Mouse (Mus musculus): ENCODE measurements around the gene Ndufs3. TPM values are rescaled to one million over a fixed set of nuclear protein-coding genes. Genes with fewer than 3 reads are reported as not detected.

Gene Ndufs3
- polyA plus RNA-seq (2016; fragmentation: Nextera tagmentation; extraction: Ambion mirVana): 195 and 205 TPM in 2 replicates

DNA sequence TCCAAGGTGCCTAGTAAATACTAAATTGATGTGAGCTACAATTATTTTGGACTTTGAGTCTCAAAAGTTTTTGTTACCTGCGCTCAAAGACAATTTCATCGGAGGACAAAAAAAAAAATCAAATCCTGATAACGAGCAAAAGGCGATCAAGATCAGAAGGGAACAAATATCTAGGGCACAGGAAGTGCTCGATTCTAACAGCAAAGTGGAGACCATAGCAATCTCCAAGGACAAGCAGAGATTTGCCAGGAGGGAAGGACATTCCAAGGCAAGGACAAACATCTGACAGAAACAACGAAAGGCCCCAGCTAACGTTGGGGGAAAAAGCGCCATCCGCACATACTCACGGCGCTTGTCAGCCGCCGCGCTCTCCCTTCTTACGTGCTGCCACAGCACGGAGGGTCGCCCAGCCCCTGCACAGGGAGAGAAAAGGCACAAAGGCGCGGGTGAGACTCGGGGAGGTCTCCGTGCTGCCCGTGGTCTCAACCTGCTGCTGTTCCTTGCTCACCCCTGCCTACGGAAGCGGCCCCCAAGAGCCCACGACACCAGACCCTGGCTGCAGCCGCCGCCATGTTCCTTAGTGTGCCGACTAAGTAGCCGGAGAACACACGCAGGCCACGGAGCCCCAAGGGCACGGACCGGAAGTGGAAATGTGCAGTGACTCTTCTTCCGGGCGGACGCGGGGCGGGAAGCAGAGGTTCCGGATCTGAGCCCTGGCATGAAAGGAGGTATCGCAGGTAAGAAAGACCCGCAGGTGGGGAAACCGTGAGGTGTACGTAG, at the start of gene Ndufs3, which contains the start of gene Kbtbd4:
Gene Ndufs3 (minus strand): TSS at position 752 of the 780 bp plus-strand sequence.
Gene Kbtbd4 (plus strand): TSS at position 665 of the 780 bp plus-strand sequence.
- ATAC-seq (ENCODE audit: low FRiP score, low read depth): peak; percentile 93
- WGBS: under 1% methylated on average over 43 of the region's 43 CpGs

DNA sequence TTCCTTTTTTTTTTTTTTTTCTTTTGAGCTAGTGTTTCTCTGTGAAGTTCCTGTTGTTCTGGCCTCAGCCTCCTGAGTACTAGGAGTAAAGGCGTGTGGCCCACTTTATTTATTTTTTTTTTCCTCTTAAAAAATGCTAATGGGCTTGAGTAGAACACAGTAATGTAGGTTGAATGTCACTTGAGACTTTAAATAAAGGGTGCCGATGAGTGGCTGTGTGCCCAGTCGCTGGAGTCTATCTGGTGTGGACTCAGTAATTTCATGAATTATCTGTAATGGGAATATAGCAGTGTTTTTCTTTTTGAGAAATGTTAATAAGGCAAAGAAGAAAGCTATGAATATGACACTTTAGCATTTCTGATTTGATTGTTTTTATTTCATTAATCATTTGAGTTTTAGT, 48.8 kb upstream of the Ndufs3 start:
- WGBS: 71% methylated on average over 3 of the region's 3 CpGs
- Histone ChIP-seq H3K4me2 (replicated peaks) (no peak overlapping the region), H3K4me1 (peaks cover 6% of the 10 kb centered on the region), H3K36me3 (no peaks in the 10 kb centered on the region), H3K9ac (no peak overlapping the region), H3K27me3 (replicated peaks) (no peaks in the 10 kb centered on the region), H3K4me3 (no peak overlapping the region), H3K27ac (no peak overlapping the region), H3K9me3 (no peaks in the 10 kb centered on the region)
- no peak for ATAC-seq (ENCODE audit: low FRiP score, low read depth)

More for the DNA sequence above, at the start of gene Ndufs3, which contains the start of gene Kbtbd4:
- peak within 1 kb of the TSS; percentile 54; the same call in 1 of the 2 replicates for H3K27ac ChIP-seq
- H3K4me3 ChIP-seq: peak within 1 kb of the TSS; percentile 74
- peaks cover 20% of the 10 kb centered on the region for H3K4me1 ChIP-seq
- peak within 1 kb of the TSS; percentile 59 for H3K4me2 ChIP-seq (replicated peaks)
- H3K9ac ChIP-seq: peak within 1 kb of the TSS; percentile 77
- H3K9me3 ChIP-seq: no peaks in the 10 kb centered on the region
- no peaks in the 10 kb centered on the region for H3K27me3 ChIP-seq (replicated peaks)
- peaks cover 43% of the 10 kb centered on the region for H3K36me3 ChIP-seq

DNA sequence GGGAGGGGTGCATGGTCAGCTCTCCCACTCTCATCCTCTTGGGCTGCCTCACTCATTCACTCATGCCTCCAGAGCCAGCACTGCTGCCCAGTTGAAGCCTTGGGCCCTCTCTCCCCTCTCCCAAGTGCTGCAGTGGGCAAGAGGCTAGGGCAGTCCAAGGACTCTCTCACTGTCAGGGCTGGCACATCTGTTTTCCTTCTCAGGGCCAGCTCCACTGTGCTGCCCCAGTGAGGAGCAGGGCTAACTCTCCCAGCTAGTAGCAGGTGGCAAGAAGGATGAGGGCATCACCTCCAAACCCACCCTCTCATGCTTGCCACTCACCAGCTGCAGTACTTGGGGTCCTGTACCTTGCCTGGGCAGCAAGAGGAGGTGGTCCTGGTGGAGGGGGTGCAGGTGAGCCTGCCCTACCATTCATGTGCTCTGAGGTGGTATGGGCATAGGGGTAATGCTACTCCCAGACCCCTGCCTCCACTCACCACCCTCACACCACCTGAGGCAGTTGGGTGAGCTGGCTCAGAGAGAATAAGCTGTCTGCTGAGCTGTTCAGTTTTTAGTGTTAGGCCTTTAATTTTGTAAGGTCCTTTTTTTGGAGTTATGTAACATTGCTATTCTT, 46.1 kb upstream of the Ndufs3 start:
- Histone ChIP-seq H3K4me1 (peaks cover 6% of the 10 kb centered on the region), H3K4me2 (replicated peaks) (no peak overlapping the region), H3K27ac (no peak overlapping the region), H3K9me3 (no peaks in the 10 kb centered on the region), H3K9ac (no peak overlapping the region), H3K36me3 (no peaks in the 10 kb centered on the region), H3K27me3 (replicated peaks) (no peaks in the 10 kb centered on the region), H3K4me3 (no peak overlapping the region)
- no peak for ATAC-seq (ENCODE audit: low FRiP score, low read depth)

DNA sequence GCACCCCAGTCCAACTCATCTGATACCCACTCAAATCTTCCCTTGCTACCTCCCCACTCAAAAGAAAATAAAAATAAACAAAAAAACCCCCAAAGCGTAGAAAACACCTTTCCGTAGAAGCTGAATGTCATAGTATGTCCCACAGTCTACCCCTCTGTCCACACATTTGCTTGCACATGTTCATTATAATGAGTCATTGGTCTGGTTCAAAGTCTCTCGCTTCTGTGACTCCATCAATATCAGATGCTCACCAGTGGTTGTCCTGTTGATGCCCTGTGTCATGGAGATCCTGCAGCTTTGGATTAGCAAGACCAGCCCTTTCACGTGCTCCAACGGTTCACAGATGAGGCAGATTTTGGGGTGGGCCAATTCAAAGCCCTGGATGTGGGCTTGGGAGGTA, 45.5 kb upstream of the Ndufs3 start:
- Histone ChIP-seq H3K4me3 (no peak overlapping the region), H3K27ac (no peak overlapping the region), H3K4me2 (replicated peaks) (no peak overlapping the region), H3K36me3 (no peaks in the 10 kb centered on the region), H3K9me3 (no peaks in the 10 kb centered on the region), H3K9ac (no peak overlapping the region), H3K27me3 (replicated peaks) (no peaks in the 10 kb centered on the region), H3K4me1 (peaks cover 6% of the 10 kb centered on the region)
- no peak for ATAC-seq (ENCODE audit: low FRiP score, low read depth)
- WGBS: 92% methylated on average over 5 of the region's 5 CpGs

DNA sequence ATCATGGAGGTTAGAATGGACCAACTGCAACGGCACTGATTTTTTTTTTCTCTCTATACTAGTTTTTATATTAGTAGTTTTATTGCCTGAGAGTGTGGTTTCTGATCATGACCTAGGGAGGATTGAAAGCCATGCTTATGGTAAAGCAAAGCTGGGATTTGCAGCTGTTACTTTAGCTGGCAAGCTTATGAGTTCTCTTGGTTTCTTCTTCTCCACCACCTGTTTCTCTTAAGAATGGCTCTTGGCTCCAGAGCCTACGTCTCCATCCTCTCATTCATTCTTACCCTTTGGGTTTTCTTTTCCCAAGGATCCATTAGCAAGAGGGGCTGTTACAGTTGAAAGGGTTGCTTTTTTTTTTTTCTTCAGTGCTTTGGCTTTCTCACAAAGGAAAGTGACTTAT, 37.1 kb upstream of the Ndufs3 start:
- Histone ChIP-seq H3K9me3 (no peaks in the 10 kb centered on the region), H3K9ac (no peak overlapping the region)
- 45% methylated on average over 2 of the region's 2 CpGs for WGBS

DNA sequence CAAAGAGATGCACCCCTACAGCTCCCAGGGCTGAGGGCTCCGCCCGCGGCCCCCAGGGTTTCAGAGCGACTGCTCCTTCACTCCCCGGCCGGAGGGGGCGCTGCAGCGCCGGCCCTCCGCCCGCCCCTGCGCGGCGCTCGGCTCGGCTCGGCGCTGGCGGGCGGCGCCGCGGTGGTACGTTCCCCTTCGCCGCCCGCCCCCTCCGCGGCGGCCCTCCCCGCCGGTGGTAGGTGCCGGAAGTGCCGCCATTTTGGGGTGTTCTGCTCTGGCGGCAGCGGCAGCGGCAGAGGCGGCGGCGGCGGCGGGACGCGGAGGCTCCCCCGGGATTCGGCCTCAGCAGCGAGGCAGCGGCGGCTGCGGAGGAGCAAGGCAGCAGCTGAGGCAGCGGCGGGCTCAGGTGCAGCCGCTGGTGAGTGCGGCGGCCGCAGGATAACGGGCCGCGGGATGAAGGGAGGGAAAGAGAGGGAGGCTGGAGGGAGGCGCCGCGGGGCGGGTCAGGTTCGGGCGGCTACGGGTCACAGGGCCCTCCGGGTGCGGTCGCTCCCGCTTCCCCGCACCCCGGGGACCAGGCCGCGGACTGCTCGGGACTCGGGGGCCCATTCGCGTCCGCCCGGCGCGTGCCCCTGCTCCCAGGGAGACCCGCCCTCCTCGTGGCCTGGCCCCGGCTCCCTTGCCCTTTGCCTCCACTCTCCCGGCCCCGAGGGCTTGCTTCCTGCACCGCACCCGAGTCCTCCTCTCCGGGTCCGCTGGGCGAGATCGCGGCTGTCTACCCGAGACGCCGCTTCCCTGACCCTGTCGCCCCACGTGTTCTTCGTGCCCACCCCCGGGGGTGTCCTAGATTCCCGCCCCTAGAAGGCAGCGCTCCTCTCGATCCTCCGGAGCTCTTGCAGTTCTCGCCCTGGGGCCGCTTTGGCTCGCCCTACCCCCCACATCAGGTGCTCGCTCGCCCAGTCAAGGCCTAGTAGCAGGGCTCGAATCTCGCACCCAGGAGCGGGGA, 35.9 kb upstream of the Ndufs3 start, which contains the start of gene Celf1:
Gene Celf1 (plus strand): TSS at position 150 of the 997 bp plus-strand sequence.
- ATAC-seq (ENCODE audit: low FRiP score, low read depth): peak; percentile 93
- peak within 1 kb of the TSS; percentile 98 for H3K9ac ChIP-seq
- no peaks in the 10 kb centered on the region for H3K27me3 ChIP-seq (replicated peaks)
- H3K9me3 ChIP-seq: no peaks in the 10 kb centered on the region
- H3K4me2 ChIP-seq (replicated peaks): peak within 1 kb of the TSS; percentile 84
- H3K4me3 ChIP-seq: peak within 1 kb of the TSS; percentile 98
- H3K4me1 ChIP-seq: peaks cover 25% of the 10 kb centered on the region
- no peaks in the 10 kb centered on the region for H3K36me3 ChIP-seq
- H3K27ac ChIP-seq: peak within 1 kb of the TSS; percentile 91
- WGBS: under 1% methylated on average over 107 of the region's 113 CpGs

More for the DNA sequence above, 37.1 kb upstream of the Ndufs3 start:
- ATAC-seq (ENCODE audit: low FRiP score, low read depth): no peak
- Histone ChIP-seq H3K27ac (no peak overlapping the region), H3K4me1 (peaks cover 25% of the 10 kb centered on the region), H3K4me2 (replicated peaks) (peak overlapping the region; percentile 84), H3K36me3 (no peaks in the 10 kb centered on the region), H3K27me3 (replicated peaks) (no peaks in the 10 kb centered on the region), H3K4me3 (peak overlapping the region; percentile 98; the same call in 1 of the 2 replicates)

DNA sequence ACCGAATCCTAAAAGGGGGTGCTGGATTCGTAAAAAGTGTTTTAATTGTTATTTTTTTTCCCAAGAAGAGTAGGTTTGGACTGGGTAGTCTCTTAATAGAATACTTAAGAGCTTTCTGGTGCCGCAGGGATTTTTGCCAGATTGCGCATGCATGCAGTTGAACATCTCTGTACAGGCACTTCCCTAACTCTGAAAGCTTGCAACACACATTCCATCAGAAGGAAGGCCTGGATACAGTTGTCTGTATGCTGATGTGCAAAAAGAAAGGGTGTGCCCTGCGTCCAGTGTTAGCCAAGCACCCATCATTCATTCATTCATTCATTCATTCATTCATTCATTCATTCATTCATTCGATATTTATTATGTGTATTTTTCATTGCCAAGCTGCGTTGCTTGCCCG, 35.1 kb upstream of the Ndufs3 start:
- Histone ChIP-seq H3K27me3 (replicated peaks) (no peaks in the 10 kb centered on the region), H3K9ac (peak overlapping the region; percentile 98), H3K36me3 (no peaks in the 10 kb centered on the region), H3K9me3 (no peaks in the 10 kb centered on the region), H3K4me1 (peaks cover 25% of the 10 kb centered on the region), H3K27ac (peak overlapping the region; percentile 91; the same call in 1 of the 2 replicates), H3K4me2 (replicated peaks) (peak overlapping the region; percentile 84), H3K4me3 (peak overlapping the region; percentile 98)
- 52% methylated on average over 8 of the region's 8 CpGs for WGBS
- ATAC-seq (ENCODE audit: low FRiP score, low read depth): peak; percentile 41

DNA sequence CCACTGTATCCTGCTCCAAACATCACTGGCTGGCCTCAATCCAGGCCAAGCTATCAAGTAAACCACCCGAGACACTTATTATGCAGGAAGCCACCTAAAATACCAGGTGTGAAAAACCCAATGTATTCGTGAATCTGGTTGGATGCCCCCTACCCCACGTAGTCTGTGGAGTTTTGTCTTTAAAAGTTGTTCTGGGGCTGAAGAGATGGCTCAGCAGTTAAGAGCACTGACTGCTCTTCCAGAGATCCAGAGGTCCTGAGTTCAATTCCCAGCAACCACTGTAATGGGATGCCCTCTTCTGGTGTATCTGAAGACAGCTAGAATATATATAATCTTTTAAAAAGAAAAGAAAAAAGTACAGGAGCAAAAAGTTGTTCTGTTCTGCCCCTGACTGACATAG, 33.7 kb upstream of the Ndufs3 start:
- 76% methylated on average over 3 of the region's 3 CpGs for WGBS
- no peak overlapping the region for H3K4me2 ChIP-seq (replicated peaks)
- H3K4me1 ChIP-seq: peaks cover 23% of the 10 kb centered on the region
- no peaks in the 10 kb centered on the region for H3K36me3 ChIP-seq
- H3K9me3 ChIP-seq: no peaks in the 10 kb centered on the region
- ATAC-seq (ENCODE audit: low FRiP score, low read depth): no peak
- no peak overlapping the region for H3K9ac ChIP-seq
- no peak overlapping the region for H3K4me3 ChIP-seq
- no peaks in the 10 kb centered on the region for H3K27me3 ChIP-seq (replicated peaks)
- no peak overlapping the region for H3K27ac ChIP-seq

DNA sequence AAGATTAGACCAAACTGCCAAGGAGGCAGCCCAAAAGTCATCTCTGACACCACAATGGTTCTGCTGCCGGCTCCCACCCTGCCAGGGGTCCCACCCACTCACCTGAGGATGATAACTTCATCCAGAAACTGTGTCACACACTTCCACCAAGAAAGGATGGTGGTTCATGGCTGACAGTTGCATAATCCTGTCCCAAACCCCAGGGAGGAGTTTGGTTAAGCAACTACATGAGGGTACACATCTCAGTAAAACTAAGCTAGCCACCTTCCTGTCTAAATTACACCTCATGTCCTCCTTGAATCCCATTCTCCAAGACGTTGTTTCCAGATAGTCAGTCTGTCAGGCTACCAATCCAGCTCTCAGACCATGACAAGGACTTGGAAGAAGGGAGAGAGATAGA, 27.6 kb upstream of the Ndufs3 start:
- Histone ChIP-seq H3K9me3 (no peaks in the 10 kb centered on the region), H3K36me3 (no peaks in the 10 kb centered on the region), H3K27me3 (replicated peaks) (no peaks in the 10 kb centered on the region), H3K4me2 (replicated peaks) (no peak overlapping the region), H3K27ac (no peak overlapping the region), H3K4me1 (no peaks in the 10 kb centered on the region), H3K4me3 (no peak overlapping the region), H3K9ac (no peak overlapping the region)
- WGBS: 76% methylated on average over 2 of the region's 2 CpGs
- ATAC-seq (ENCODE audit: low FRiP score, low read depth): no peak

DNA sequence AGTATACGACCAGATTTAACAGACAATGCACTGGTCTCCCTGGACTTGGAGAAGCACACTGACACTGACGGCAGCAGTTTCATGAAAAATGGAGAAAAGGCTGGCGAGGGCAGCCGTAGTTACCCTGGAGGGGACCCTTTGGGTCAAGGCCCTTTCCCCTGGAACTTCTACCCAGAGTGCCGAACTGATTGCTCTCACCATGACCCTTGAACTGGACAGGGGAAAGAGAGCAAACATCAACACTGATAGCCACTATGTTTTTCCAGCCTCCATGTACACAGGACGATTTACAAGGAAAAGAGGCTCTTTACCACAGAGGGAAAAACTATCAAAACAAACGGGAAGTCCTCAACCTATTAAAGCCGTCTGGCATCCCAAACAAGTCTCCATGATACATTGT, 27.2 kb upstream of the Ndufs3 start:
- 79% methylated on average over 8 of the region's 8 CpGs for WGBS
- ATAC-seq (ENCODE audit: low FRiP score, low read depth): no peak
- no peaks in the 10 kb centered on the region for H3K9me3 ChIP-seq

DNA sequence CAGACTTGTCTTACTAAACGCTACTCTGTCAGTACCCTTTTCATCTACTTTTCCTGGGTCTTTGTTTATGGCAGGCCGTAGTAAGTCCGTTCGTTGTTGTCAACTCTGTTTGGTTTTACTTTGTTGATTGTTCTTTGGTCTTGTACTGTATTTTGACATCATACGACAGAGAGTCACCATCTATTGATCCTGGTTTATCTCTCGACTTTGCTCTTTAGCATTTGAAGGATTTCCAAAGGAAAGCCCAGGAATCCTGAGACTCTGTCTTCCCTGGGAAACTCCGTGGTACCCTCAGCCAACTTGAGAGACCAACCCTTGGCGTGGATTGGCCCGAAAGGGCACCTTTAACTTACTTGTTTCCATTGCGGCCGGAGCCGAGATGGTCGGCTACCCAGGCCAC, 23.9 kb upstream of the Ndufs3 start:
- Histone ChIP-seq H3K4me2 (replicated peaks) (no peak overlapping the region), H3K36me3 (no peaks in the 10 kb centered on the region), H3K9me3 (no peaks in the 10 kb centered on the region), H3K4me3 (no peak overlapping the region), H3K27me3 (replicated peaks) (no peaks in the 10 kb centered on the region), H3K27ac (no peak overlapping the region), H3K4me1 (no peaks in the 10 kb centered on the region), H3K9ac (no peak overlapping the region)
- no peak for ATAC-seq (ENCODE audit: low FRiP score, low read depth)
- 90% methylated on average over 13 of the region's 13 CpGs for WGBS

More for the DNA sequence above, 27.2 kb upstream of the Ndufs3 start:
- no peak overlapping the region for H3K4me2 ChIP-seq (replicated peaks)
- no peak overlapping the region for H3K4me3 ChIP-seq
- no peaks in the 10 kb centered on the region for H3K27me3 ChIP-seq (replicated peaks)
- no peaks in the 10 kb centered on the region for H3K36me3 ChIP-seq
- H3K4me1 ChIP-seq: no peaks in the 10 kb centered on the region
- no peak overlapping the region for H3K9ac ChIP-seq
- no peak overlapping the region for H3K27ac ChIP-seq

Data from neural tube, embryonic 12.5 days (tissue).